Mouse (Mus musculus) monocyte, adult 2 months (primary cell): ENCODE measurements around the gene Podxl2.

Source experiments
- DNase-seq, 2 experiments: peaks; one replicate each; pipeline ENCODE4 v3.0.0; 2022; ENCODE audit warnings: low spot score in 2 of 2, low read depth in 1 of 2

Podxl2 gene

DNA sequence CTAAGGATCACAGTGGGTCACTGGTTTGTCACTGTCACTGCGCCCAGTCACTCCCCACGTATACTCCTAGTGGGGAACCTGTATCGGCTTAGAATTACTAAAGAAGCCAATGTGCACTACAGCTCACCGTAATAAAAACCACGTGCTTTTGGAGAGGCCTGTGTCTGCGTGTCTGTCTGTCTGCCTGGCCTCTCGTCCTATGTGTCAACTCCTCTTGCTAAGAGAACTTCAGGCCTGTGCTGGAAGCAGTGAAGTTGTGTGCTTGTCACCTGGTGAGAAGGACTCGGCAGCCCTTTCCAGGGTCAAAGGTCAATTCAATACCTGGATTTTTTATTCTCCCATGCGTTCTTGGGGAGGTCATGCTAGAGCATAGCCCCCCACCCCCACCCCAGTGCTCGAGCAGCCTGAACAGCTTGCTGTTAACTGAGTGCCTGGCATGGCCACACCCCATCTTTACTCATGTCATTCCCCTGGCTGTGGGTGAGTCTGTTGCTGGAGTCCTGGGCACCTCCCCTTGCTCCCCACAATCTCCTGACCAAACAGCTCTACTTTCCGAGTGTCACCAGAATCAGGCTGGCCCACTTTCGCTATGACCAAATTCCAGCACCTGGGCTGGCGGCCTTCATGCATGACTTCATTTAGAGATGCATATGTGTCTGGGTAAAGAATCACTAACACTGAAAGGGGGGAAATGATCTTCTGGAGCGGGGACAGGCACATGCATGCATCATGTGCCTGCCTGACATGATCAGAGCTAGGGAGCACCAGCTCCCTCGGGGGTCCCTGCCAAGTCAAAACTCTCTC, 46.4 kb downstream of the Podxl2 start:
- DNase-seq, result no peak

DNA sequence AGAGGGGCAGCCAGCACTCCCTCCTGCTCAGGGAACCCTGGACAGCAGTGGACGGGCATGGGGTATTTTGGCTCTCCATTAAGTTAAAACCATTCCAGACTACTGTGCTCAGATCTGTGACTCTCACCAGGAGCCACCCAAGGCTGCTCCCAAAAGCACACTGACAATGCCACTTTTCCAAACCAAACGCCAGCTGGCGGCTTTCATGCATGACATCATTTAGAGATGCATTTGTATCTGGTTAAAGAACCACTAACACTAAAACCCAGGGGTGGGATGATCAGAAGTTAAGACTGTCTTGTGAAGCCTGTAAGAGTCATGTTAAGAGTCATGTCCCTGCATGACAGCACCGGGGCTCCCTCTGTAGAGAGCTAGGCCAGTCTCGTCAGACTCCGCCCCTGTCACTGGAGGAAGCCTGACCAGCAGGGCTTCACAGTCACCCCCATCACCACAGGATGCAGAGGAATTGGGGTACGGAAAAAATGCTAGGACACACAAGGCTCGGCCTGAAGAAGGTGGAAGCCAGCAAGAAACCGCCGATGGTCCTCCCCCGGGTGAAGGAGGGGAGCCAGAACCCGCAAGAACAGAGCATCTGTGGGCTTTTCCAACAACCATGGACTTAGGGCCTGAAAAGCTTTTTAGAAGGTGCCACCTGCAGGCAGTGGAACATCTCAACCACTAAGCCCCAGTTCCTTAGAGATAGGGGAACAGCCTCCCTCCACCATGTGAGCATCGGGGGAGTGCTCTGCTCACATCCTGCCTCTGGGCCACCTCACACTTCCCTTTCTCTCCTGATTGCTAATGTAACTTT, 47.2 kb downstream of the Podxl2 start:
- peak; percentile 28 to 36 for DNase-seq

DNA sequence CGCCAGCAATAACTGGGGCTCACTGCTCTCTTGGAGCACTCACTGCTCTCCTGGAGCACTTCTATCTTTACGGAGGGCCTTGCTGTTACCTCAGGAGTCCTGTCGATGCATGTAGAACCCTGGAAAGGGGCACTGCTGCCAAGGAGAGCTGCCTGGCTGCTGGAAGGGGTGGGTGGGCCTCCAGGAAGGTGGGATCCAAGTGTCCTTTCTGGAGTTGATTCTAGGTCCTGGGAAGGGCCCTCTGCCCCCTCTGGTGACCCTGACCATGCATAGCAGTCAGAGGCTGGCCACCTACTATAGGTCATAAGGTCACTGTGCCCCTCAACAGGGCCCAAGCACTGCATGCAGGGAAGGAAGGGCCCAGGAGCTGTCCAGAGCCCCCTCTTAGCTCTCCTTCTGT, 47.9 kb downstream of the Podxl2 start:
- no peak for DNase-seq

DNA sequence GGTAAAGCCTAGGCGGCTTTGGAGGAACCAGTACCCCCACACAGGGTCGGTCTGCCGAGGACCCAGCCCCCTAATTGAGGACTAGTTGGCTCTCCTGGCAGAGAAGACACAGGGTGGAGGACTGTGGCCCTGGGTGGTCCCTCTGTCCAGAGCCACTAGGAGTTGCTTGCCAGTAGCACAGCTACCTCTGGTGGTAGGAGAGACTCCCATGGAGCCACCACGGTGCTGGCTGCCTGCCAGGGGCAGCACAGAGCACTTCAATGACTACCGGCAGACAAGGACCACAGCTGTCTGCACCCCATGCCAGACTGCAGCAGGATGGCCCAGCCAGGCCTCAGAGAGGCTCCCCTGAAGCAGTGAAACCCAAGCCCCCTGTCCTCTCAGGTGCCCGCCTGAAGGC, 48.3 kb downstream of the Podxl2 start:
- no peak for DNase-seq

DNA sequence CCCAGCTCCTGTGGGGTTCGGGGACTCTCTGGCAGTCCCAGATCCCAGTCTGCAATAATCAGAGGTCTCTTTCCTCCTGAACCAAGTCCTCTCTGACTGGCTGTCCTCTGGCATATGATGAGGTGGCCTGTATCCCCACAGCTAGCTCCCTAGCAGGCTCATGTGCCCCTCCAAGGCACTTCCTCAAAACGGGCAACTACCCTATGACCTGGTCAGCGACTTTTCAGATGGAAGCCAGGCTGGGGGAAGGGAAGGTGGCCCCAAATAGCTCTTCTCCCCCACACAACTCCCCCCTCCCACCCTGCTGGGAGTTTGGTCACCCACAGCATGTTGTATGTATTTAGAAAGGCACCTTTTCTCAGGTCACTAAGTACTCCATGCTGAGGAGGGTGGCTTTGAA, 48.8 kb downstream of the Podxl2 start:
- DNase-seq, result no peak

DNA sequence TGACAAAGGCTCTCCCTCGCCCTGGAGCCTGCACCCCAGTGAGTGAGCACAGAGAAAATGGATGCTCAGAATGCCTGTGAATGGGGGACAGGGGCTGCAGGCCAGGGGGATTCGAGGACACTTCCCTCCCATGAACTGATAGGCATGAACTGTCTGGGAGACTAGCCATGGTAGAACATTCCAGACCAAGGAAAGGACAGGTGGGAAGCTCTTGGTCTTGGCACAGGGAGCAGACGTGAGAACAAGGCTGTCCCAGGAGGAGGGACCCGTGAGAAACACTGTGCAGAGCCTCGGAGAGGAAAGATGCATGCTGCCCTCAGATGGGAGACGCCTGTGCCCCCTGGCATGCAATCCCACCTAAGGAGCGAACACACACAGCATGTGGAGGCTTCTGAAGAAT, 50.7 kb downstream of the Podxl2 start:
- DNase-seq, result no peak

DNA sequence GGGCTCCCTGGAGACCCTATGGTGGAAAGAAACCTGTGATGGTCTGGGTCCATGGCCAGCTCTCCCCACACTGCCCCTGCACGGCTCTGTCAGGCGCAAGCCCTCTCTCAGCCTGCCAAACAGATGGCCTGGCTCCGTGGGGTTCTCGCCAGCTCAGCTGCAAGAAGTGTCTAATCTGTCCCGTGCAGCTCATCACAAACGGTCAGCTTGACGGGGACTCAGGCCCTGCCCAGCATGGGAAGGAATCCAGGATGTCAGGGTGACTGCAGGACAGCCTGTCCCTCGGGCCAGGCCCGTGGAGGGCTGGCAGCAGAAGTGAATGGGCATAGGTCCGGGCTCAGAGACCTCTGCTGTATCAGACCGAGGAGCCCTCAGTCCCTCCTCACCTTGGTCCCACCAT, 52.9 kb downstream of the Podxl2 start:
- no peak for DNase-seq

DNA sequence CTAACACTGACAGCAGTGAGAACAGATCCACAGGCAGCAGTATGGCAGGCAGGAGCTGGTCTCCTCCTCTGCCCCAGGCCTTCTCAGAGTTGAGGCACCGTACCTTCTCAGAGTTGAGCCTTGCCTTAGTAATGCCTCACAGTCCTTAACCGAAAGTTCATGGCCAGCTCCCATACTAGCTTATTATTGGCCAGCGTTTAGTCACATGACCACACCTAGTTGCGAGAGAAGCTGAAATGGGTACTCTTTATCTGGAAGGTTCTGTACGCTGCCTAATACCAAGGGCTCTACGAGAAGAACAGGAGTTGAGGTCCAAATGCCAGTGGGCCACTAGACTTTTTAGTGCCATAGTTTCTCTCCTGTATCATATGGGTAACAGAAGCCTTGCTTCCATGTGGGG, 53.5 kb downstream of the Podxl2 start:
- DNase-seq, result no peak

DNA sequence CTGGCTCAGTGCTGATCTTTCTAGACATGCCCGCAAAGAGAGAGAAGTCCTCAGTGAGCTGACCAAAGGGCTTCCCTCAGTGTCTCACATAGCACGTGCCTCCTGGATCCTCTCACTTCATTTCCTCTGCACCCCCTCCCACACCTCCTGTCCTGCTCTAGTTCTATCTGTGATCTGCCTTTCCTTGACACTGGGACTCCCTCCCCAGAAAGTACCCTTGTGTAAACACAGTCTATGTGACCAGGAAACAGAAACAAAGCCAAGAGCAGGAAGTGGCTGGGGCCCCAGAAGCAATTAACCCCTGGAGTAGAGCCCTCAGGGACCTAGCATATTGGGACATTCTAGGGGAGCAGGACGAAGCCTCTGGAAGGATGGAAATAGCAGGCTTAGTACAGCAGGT, 54.0 kb downstream of the Podxl2 start:
- DNase-seq, result no peak

DNA sequence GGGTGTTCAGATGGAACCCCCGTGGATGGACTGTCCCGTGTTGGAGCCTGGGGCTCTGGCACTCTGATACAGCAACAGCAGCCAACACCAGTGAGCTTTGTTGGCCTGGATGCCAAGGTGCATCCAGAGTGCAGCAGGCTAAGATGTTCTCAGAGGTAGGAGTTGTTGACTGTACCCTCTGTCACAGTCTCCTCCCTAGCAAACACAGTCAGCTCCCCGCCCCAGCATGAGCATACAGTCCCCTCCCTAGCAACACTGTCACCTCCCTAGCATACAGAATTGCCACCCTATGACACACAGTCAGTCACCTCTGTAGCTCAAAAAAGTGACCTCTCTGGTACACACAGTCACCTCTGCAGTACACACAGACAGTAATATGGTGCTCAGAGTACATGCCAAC, 57.9 kb downstream of the Podxl2 start:
- no peak for DNase-seq

DNA sequence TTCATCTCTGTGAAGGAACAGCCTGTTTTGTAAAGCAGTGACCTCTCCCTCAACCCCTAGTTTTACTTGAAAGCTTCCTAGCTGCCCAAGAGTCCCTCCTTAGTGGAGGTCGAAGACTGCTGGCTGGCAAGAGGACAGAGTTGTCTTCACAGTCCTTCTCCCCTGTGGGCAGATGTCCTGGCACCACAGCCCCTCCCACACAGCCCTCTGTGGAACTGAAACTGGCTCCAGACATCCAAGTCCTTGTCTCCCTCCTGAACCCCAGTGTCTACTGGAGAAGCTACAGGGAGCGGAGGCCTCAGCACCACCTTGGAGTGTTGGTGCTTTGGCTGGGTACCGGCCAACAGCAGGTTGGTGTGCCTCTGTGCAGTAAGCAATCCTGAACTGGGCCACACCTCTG, 59.4 kb downstream of the Podxl2 start:
- no peak for DNase-seq

DNA sequence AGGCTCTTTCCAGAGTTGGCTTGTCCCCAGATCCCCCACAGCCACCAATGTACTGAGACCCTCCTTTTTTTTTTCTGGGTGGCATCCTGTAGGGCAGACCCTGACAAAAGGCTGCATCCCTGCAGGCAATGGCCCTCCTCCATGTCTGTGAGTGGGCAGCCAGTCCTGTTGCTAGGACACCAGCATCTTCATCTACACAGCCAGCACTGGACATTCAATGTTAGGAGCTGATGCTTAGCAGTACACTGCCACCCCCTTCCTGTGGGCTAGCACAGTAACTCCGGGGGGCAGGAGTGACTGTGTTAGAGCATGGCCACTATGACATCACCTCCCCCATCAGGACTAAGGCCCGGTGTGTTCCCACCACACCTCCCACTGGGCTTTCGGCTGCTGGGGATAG, 59.8 kb downstream of the Podxl2 start:
- no peak for DNase-seq

DNA sequence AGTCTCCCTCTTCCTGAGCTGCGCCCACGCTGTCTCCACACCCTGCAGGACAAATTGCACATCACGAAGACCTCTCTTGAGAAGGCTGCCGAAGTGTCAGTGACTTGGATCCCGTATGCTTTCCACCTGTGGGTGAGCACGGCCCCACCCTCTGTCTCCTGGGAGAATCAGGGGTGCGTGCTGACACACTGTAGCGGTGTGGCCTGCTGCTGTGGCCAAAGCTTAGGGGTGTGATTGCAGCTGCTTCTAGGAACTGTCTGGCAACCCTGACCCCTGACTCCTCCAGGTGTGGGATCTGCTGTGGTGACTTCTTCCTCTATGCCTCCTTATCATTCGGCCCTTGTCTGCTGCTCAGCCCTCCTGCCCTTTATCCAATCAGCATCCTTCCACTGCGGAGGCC, 61.0 kb downstream of the Podxl2 start:
- DNase-seq, result no peak

DNA sequence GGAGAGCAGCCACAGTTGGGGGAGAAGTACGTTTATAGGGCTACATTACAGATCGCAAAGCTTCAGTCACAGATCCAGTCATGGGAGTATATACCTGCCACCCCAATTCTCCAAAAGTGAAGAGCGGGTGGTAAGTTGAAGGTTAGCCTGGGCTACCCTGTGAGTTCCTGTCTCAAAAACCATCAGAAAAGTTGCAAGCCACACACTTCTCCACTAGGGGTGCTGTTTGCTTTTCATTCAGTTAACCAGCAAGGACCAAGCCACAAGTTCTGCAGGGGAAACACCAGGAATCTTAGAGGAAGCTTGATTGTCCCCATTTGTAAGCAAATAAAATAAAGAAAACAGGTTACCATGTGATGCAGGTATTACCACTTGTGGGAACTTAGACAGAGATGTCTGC, 62.0 kb downstream of the Podxl2 start:
- DNase-seq, result peak in 1 of 2 experiments; percentile 29

DNA sequence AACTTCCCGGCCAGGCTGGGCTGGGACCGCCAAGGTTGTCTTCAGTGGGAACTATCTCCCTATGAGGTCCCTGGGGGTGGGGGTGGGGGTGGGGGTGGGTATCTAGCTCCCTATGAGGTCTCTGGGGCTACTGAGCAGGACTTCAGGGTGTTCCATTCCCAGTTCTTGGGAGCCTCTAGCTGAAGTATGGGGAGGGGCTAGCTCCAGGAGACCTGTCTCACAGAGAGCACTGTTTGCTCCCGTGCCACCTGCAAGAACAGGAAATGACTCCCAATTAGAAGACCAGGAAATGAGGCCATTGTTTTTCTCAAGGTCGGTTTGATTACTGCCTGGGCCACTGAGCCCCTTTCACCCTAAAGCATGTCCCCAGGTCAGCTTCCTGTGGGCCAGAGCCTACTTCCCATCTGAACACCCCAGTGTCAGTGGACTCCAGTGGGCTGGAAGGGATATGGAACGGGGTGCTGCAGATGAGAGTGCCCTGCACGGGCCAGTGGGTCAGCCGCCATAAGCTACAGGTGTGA, 62.9 kb downstream of the Podxl2 start:
- DNase-seq, result no peak

DNA sequence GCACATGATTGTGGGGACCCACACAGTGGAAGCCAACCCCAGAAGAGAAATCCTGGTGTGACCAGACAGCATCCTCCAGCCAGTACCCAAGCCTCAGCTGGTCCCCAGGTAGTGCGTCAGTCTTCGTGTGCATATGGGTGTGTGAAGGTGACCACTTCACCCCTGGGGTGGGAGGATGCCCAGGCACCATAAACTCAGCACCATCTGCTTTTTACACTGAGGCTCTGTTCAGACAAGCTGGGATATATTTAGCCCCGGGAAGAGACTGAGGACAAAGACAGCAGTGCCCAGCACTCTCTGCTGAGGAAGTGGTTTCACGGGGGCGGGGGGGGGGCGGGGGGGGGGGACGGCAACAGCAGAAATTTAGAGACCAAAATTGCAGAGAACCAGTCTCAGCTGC, 63.4 kb downstream of the Podxl2 start:
- no peak for DNase-seq

DNA sequence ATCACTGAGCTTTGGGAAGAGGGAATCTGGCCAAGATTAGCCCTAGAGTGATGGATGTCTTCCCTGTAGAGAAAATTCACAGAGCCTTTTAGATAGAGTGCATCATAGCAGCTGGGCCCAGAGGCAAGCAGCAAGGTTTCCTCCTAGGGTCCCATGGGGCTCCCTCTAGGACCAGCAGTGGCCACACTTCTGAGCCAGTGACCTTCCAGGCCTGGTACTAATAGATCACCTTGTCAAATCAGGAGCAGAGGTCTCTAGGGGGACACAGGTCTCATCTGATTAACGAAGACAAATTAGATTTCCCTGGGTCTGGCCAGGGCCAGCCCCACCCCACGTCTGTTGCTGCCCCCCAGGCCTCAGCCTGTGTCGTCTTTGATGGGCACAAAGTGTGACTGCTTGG, 64.6 kb downstream of the Podxl2 start:
- DNase-seq, result no peak

DNA sequence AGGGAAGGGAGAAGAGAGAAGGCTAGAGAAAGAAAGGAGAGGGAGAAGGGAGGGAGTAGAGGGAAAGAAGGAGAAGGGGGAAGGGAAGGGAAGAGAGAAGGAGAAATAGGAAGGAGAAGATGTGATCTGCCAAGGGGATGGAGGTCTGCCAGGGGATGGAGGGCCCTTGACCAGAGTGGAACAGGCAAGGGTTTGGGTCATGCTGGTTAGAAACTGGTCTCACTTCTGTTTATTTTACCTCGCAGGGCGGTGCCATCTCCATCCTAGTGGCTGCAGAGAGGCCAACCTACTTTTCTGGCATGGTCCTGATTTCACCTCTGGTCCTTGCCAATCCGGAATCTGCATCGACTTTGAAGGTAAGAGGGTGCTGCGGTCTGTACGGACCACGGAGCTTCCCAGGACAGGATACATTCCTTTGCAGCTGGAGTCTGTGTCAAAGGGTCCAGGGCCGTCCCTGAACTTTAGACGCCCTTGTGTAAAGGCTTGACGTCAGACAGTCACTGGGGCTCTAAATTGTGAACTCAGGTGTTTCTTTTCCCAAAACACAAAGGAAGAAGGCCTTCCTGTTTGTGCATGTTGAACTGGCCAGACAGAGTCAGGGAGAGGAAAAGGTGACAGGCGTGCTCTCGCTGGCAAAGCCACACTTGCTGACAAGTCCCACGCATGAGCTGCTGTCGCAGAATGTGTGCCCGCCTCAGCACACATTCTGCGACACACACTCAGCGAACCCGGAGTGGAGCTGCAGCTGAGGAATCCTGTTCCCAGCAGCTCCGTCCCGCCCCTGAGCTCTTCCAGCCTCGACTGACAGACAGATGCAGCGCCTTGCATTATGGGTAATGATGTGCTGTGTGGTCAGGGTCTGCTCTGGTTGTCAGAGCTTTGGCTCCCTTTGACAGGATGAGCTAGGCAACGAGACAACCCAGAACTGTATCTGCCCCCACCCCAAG, 65.5 kb downstream of the Podxl2 start:
- DNase-seq, result no peak

DNA sequence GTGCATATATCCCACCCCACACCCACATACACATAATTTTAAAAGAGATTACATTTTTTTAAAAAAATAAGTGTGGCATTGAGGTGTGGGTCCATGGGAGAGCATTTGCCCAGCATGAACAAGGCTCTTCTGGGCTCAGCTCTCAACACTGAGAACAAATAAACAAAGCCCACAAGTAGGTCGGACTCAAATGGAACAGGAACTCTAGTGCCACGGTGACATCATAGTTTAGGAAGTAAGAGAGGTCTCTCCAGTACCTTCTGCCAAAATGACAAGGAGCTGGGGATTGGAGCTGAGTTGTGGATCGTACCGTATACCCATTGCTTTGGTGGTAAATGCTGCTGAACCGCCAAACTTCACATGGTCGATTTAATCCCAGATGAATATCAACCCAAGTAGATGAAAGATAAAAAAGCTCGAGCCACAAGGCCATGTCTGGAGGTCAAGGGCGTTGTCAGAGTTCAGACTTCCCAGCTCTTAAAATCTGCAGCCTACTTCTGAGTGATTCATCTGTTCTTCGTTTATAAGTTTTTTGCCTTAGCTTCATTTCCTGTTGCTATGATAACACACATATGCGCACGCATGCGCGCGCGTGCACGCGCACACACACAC, 69.8 kb downstream of the Podxl2 start:
- DNase-seq, result no peak

DNA sequence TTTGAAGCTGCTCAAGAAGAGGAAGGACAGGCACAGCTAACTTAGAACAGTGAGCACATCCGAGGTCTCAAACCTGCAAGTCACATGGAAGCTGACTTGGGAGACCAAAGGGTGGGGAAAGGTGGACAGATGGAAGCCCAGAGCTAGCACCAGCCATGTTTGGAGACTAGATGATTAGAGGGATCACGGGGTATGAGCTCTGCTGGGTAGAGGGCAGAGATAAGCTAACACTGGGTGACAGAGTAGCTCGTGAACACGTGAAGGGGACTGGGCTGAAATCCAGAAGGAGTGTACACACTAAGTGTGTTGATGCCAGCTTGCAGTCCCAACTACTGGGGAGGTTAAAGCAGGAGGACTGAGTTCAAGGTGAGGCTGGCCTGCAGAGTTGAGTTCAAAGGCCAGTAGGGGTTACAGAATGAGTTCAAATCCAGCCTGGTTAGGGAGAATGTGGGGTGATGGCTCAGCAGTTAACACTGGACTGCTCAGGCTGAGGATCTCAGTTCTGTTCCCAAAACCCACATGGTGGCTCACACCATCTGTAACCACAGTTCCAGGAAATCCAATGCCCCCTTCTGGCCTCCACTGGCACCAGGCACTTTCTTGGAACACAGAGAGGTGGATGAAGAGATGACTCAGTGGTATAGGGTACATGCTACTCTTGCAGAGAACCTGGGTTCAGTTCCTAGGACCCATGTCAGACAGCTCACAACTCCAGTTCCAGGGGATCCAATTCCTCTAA, 70.7 kb downstream of the Podxl2 start:
- DNase-seq, result no peak
